Comparison of ENCODE assay signal across 14 mouse cellular contexts in genomic region chr12:102461177-102461576, GRCm38 (mm10). TPM values are rescaled to one million over a fixed set of nuclear protein-coding genes. Genes with fewer than 3 reads are reported as not detected.
A peak's percentile ranks its signal among the peaks of the same experiment; 100 is the strongest.
DNase-seq lines count a peak whose midpoint lies in the region; ATAC-seq and TF ChIP-seq lines count a peak whose summit lies in the region.
"Had no signal": no experiment of that assay in that cellular context is flagged by ENCODE, and none has a peak within 500 bp of the region (broad histone marks: within the 10 kb centered on the region; RNA-seq: fewer than 3 reads in every experiment).

No protein-coding gene starts in this region.

- H3K9ac ChIP-seq in forebrain, postnatal 0 days, result no peak overlapping the region
- no peak overlapping the region for H3K9ac ChIP-seq in forebrain, embryonic 16.5 days (replicated peaks; ENCODE audit: low read depth, low read length)
- H3K9ac ChIP-seq: limb, embryonic 13.5 days had no signal

- intact Hi-C loops in gastrocnemius, postnatal 36 days (cut with DNase I), result loop anchor here (1.0 kb wide), 1 partner anchor 69 kb away; no protein-coding TSS in a partner anchor

- no peaks in the 10 kb centered on the region for H3K27me3 ChIP-seq in forebrain, postnatal 0 days (ENCODE audit: insufficient read depth, low read length)
- H3K27me3 ChIP-seq in forebrain, embryonic 16.5 days (replicated peaks; ENCODE audit: control insufficient read depth, insufficient read depth, low read length), result no peaks in the 10 kb centered on the region
- H3K27me3 ChIP-seq: limb, embryonic 13.5 days had no signal

- TF ChIP-seq POLR2A in lung, adult 2 months (IDR thresholded peaks at IDR 0.05; ENCODE audit: borderline replicate concordance, extremely low read depth, low read depth, low read length), result no peak

- ATAC-seq in forebrain, postnatal 0 days, result peak; percentile 12; the same call in 1 of the 2 replicates
- ATAC-seq in forebrain, embryonic 16.5 days, result no peak
- ATAC-seq: midbrain, embryonic 16.5 days had no signal

- no peak overlapping the region for H3K4me3 ChIP-seq in forebrain, postnatal 0 days (ENCODE audit: low read depth, low read length)
- H3K4me3 ChIP-seq in forebrain, embryonic 16.5 days (replicated peaks; ENCODE audit: low read length), result no peak overlapping the region
- H3K4me3 ChIP-seq in lung, adult 2 months (replicated peaks; ENCODE audit: extremely low read depth, low read depth, low read length), result no peak overlapping the region
- H3K4me3 ChIP-seq: limb, embryonic 13.5 days had no signal

- no peaks in the 10 kb centered on the region for H3K36me3 ChIP-seq in forebrain, postnatal 0 days (ENCODE audit: insufficient read depth)
- no peaks in the 10 kb centered on the region for H3K36me3 ChIP-seq in forebrain, embryonic 16.5 days (ENCODE audit: control insufficient read depth, insufficient read depth)
- H3K36me3 ChIP-seq: limb, embryonic 13.5 days had no signal

- H3K9me3 ChIP-seq in forebrain, postnatal 0 days (ENCODE audit: low read length), result no peaks in the 10 kb centered on the region
- no peaks in the 10 kb centered on the region for H3K9me3 ChIP-seq in forebrain, embryonic 16.5 days (ENCODE audit: control insufficient read depth, low read length)
- H3K9me3 ChIP-seq: limb, embryonic 13.5 days had no signal

- DNase-seq in forebrain, postnatal 0 days, result peak; percentile 56
- DNase-seq in lung, adult 2 months, result no peak
- no peak for DNase-seq in lung, adult 18-20 months
- peak; percentile 78 for DNase-seq in NIH3T3 (ENCODE audit: low read depth)
- DNase-seq in naive thymus-derived CD4-positive, alpha-beta T cell, adult 2 months (ENCODE audit: low read depth), result peak; percentile 81
- DNase-seq in adrenal gland, adult 18-20 months (ENCODE audit: low spot score in 2 of 2), result no peak
- DNase-seq in gastrocnemius, postnatal 36 days, result no peak
- DNase-seq: heart, postnatal 14 days; kidney, postnatal 36 days; right cerebral cortex, adult 18-20 months; thymus, adult 2 months had no signal

- H3K4me1 ChIP-seq in forebrain, postnatal 0 days (ENCODE audit: insufficient read depth), result no peaks in the 10 kb centered on the region
- no peaks in the 10 kb centered on the region for H3K4me1 ChIP-seq in forebrain, embryonic 16.5 days (replicated peaks; ENCODE audit: control insufficient read depth, insufficient read depth, low read length)
- H3K4me1 ChIP-seq in lung, adult 2 months (ENCODE audit: control insufficient read depth, insufficient read depth, low read length), result 0 out of 2 replicates have a peak, but pooled peaks cover 2% of the 10 kb centered on the region
- H3K4me1 ChIP-seq: limb, embryonic 13.5 days had no signal

- WGBS in forebrain, postnatal 0 days, result 65% methylated on average over 5 of the region's 5 CpGs
- WGBS in forebrain, embryonic 16.5 days, result 76% methylated on average over 5 of the region's 5 CpGs
- WGBS in lung, adult 2 months, result 41% methylated on average over 5 of the region's 5 CpGs

- H3K27ac ChIP-seq in forebrain, postnatal 0 days (ENCODE audit: low read depth, low read length), result no peak overlapping the region
- no peak overlapping the region for H3K27ac ChIP-seq in forebrain, embryonic 16.5 days (ENCODE audit: low read length)
- H3K27ac ChIP-seq: limb, embryonic 13.5 days had no signal

- no peak overlapping the region for H3K4me2 ChIP-seq in forebrain, postnatal 0 days (ENCODE audit: low read depth)
- H3K4me2 ChIP-seq in forebrain, embryonic 16.5 days (ENCODE audit: low read length), result no peak overlapping the region
- H3K4me2 ChIP-seq: limb, embryonic 13.5 days had no signal

- TF ChIP-seq CTCF in forebrain, postnatal 0 days (IDR thresholded peaks at IDR 0.05; ENCODE audit: low read depth), result peak; percentile 67
- peak; percentile 15; the same call in 1 of the 2 replicates for TF ChIP-seq CTCF in lung, adult 2 months (IDR thresholded peaks at IDR 0.05; ENCODE audit: insufficient read depth, low read length)

RNA-seq across cellular contexts. Expression of gene Golga5, which starts 7.8 kb away (rescaled TPM):
- total RNA-seq in forebrain, postnatal 0 days (2014; rRNA removed), result 28.9 and 34.9 TPM in 2 replicates
- polyA plus RNA-seq in forebrain, postnatal 0 days (2015; fragmentation: Nextera tagmentation; extraction: Ambion mirVana), result 24.4 and 25.6 TPM in 2 replicates
- 33.2 and 35.5 TPM in 2 replicates for polyA plus RNA-seq in forebrain, embryonic 16.5 days (2015; fragmentation: Nextera tagmentation; extraction: Ambion mirVana)
- 10.0 and 11.9 TPM in 2 replicates for polyA plus RNA-seq in lung, adult 2 months (2012; rRNA removed)
- total RNA-seq in adrenal gland, adult 18-20 months (2021), result 10 to 100 TPM; 31.3 to 40.2 TPM
- total RNA-seq in gastrocnemius, postnatal 36 days (2021), result 10 to 100 TPM; 19.6 to 24.5 TPM

RNA-seq across cellular contexts. Expression of gene Lgmn, which starts 21.6 kb away (rescaled TPM):
- 79.6 and 88.1 TPM in 2 replicates for total RNA-seq in forebrain, postnatal 0 days (2014; rRNA removed)
- 121 and 139 TPM in 2 replicates for polyA plus RNA-seq in forebrain, postnatal 0 days (2015; fragmentation: Nextera tagmentation; extraction: Ambion mirVana)
- polyA plus RNA-seq in forebrain, embryonic 16.5 days (2015; fragmentation: Nextera tagmentation; extraction: Ambion mirVana), result 70.3 and 78.8 TPM in 2 replicates
- 106 and 153 TPM in 2 replicates for polyA plus RNA-seq in lung, adult 2 months (2012; rRNA removed)
- total RNA-seq in adrenal gland, adult 18-20 months (2021), result 100 to 1,000 TPM in 1 of 2 experiments, 10 to 100 TPM in 1; 99.7 to 114 TPM
- total RNA-seq in gastrocnemius, postnatal 36 days (2021), result 10 to 100 TPM; 26.2 to 27.7 TPM

Comparison
In these comparisons a context has a peak if more than half of its experiments do, and no peak if none do; other contexts are left out.
1. DNase-seq: peak in forebrain, postnatal 0 days (single experiment), NIH3T3 (single experiment) and naive thymus-derived CD4-positive, alpha-beta T cell, adult 2 months (single experiment); none in lung, adult 2 months (single experiment), lung, adult 18-20 months (0 of 2), adrenal gland, adult 18-20 months (0 of 2) and gastrocnemius, postnatal 36 days (0 of 2).